In genomic region chr5:27658569-27658968, GRCm38 (mm10) we compare ENCODE assay signal across 28 mouse cellular contexts.
DNase-seq lines count a peak whose midpoint lies in the region; ATAC-seq and TF ChIP-seq lines count a peak whose summit lies in the region.
"Had no signal": no experiment of that assay in that cellular context is flagged by ENCODE, and none has a peak within 500 bp of the region (broad histone marks: within the 10 kb centered on the region; RNA-seq: fewer than 3 reads in every experiment).

No protein-coding gene starts in this region.

- H3K4me1 ChIP-seq in liver, embryonic 12.5 days: peaks cover 40% of the 10 kb centered on the region
- H3K4me1 ChIP-seq in heart, embryonic 12.5 days (replicated peaks): 0 out of 2 replicates have a peak, but pooled peaks cover 8% of the 10 kb centered on the region
- H3K4me1 ChIP-seq: embryonic facial prominence, embryonic 13.5 days; forebrain, embryonic 13.5 days; heart, embryonic 15.5 days; limb, embryonic 15.5 days; lung, embryonic 15.5 days; neural tube, embryonic 13.5 days had no signal

- H3K4me3 ChIP-seq in layer of hippocampus, adult 2 months: no peak overlapping the region
- no peak overlapping the region for H3K4me3 ChIP-seq in liver, embryonic 12.5 days
- no peak overlapping the region for H3K4me3 ChIP-seq in heart, embryonic 12.5 days
- H3K4me3 ChIP-seq: embryonic facial prominence, embryonic 13.5 days; erythroblast, embryonic 14.5 days; forebrain, embryonic 13.5 days; heart, adult 2 months; heart, embryonic 15.5 days; limb, embryonic 10.5 days; limb, embryonic 15.5 days; lung, embryonic 15.5 days; midbrain, embryonic 12.5 days; neural tube, embryonic 13.5 days had no signal

- ATAC-seq in liver, embryonic 12.5 days: peak; percentile 94
- ATAC-seq in megakaryocyte-erythroid progenitor cell, adult 5-6 weeks (replicated peaks; ENCODE audit: low FRiP score, low TSS enrichment, poor library complexity, severe bottlenecking): peak; percentile 44; the same call in 1 of the 2 replicates
- ATAC-seq in heart, embryonic 12.5 days (ENCODE audit: insufficient number of reproducible peaks, low FRiP score): no peak
- ATAC-seq: forebrain, embryonic 13.5 days; hindbrain, embryonic 16.5 days had no signal

- peak overlapping the region; percentile 14; the same call in 1 of the 2 replicates for H3K27ac ChIP-seq in layer of hippocampus, adult 2 months
- H3K27ac ChIP-seq in liver, embryonic 12.5 days: peak overlapping the region; percentile 50
- no peak overlapping the region for H3K27ac ChIP-seq in heart, embryonic 12.5 days (ENCODE audit: poor library complexity, severe bottlenecking)
- H3K27ac ChIP-seq: embryonic facial prominence, embryonic 13.5 days; forebrain, embryonic 13.5 days; limb, embryonic 10.5 days; limb, embryonic 15.5 days; lung, embryonic 15.5 days; midbrain, embryonic 12.5 days; neural tube, embryonic 13.5 days had no signal

- no peaks in the 10 kb centered on the region for H3K36me3 ChIP-seq in liver, embryonic 12.5 days
- no peaks in the 10 kb centered on the region for H3K36me3 ChIP-seq in heart, embryonic 12.5 days
- H3K36me3 ChIP-seq: embryonic facial prominence, embryonic 13.5 days; heart, embryonic 15.5 days; limb, embryonic 10.5 days; limb, embryonic 15.5 days; lung, embryonic 15.5 days; midbrain, embryonic 12.5 days had no signal

- H3K9me3 ChIP-seq in liver, embryonic 12.5 days (replicated peaks): no peaks in the 10 kb centered on the region
- H3K9me3 ChIP-seq in heart, embryonic 12.5 days (replicated peaks): no peaks in the 10 kb centered on the region
- H3K9me3 ChIP-seq: embryonic facial prominence, embryonic 13.5 days; forebrain, embryonic 13.5 days; heart, embryonic 15.5 days; limb, embryonic 10.5 days; limb, embryonic 15.5 days; lung, embryonic 15.5 days; midbrain, embryonic 12.5 days; neural tube, embryonic 13.5 days had no signal

- peak overlapping the region; percentile 24; the same call in 1 of the 2 replicates for H3K4me2 ChIP-seq in liver, embryonic 12.5 days
- H3K4me2 ChIP-seq in heart, embryonic 12.5 days: no peak overlapping the region
- H3K4me2 ChIP-seq: embryonic facial prominence, embryonic 13.5 days; forebrain, embryonic 13.5 days; heart, embryonic 15.5 days; limb, embryonic 15.5 days; lung, embryonic 15.5 days; midbrain, embryonic 12.5 days; neural tube, embryonic 13.5 days had no signal

- no peak overlapping the region for H3K9ac ChIP-seq in liver, embryonic 12.5 days
- no peak overlapping the region for H3K9ac ChIP-seq in heart, embryonic 12.5 days
- H3K9ac ChIP-seq: embryonic facial prominence, embryonic 13.5 days; forebrain, embryonic 13.5 days; heart, embryonic 15.5 days; limb, embryonic 15.5 days; lung, embryonic 15.5 days; midbrain, embryonic 12.5 days; neural tube, embryonic 13.5 days had no signal

- no peak for DNase-seq in layer of hippocampus, adult 2 months (ENCODE audit: low spot score in 2 of 2)
- no peak for DNase-seq in layer of hippocampus, adult 18-20 months (ENCODE audit: low spot score in 2 of 2)
- DNase-seq in c-Kit-positive CD71-positive TER-119-positive erythroid progenitor cells, embryonic 14.5 days (ENCODE audit: low spot score): peak; percentile 32
- DNase-seq in gastrocnemius, postnatal 4 days (ENCODE audit: low spot score in 2 of 2): no peak
- DNase-seq: adrenal gland, postnatal 10 days; cerebellum, adult 18-20 months; cerebellum, postnatal 10 days; gastrocnemius, postnatal 14 days; heart, adult 2 months; kidney, adult 18-20 months; kidney, postnatal 36 days; lung, postnatal 36 days; thymus, adult 2 months; thymus, postnatal 36 days had no signal

- H3K27me3 ChIP-seq in liver, embryonic 12.5 days (replicated peaks): no peaks in the 10 kb centered on the region
- no peaks in the 10 kb centered on the region for H3K27me3 ChIP-seq in heart, embryonic 12.5 days (replicated peaks)
- H3K27me3 ChIP-seq: CH12.LX; embryonic facial prominence, embryonic 13.5 days; forebrain, embryonic 13.5 days; heart, embryonic 15.5 days; limb, embryonic 15.5 days; lung, embryonic 15.5 days; midbrain, embryonic 12.5 days; neural tube, embryonic 13.5 days had no signal

- TF ChIP-seq CTCF in layer of hippocampus, adult 2 months (conservative IDR thresholded peaks at IDR 0.05): no peak
